Mouse (Mus musculus) adrenal gland, postnatal 36 days (tissue): ENCODE results near the gene Gjd2. TPM values are rescaled to one million over a fixed set of nuclear protein-coding genes. Genes with fewer than 3 reads are reported as not detected.

Experiments used
- DNase-seq, 2 experiments: peaks; one replicate each; pipeline ENCODE4 v3.0.0; 2021; ENCODE audit warnings: mixed read lengths in 1 of 2
- total RNA-seq, 2 experiments: library from RNA; stranded (reverse); gene quantifications; 2 replicates each; pipeline ENCODE4 v1.2.3; 2021

The Gjd2 gene
- total RNA-seq, 2 experiments from 2014 or later, result 4.1 to 4.9 TPM

DNA sequence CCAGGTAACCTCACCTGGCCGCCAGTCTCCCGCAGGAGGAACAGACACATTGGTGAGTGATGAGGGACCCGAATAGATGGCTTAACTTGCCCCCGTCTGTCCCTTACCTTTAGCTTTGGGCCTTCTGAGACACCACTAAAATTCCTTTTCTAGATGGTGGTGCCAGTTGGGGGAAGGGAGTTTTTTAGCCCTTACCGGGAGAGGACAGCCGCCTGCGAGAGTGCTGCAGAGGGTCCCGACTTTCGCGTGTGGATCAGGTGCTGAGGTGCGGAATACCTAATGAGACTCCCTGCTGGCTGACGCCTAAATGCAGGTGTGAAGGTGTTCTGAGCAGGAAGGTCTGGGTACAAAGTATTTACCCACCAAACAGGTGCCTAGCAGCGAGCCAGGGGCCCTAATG lies 427 bp upstream of the Gjd2 start:
- no peak for DNase-seq

DNA sequence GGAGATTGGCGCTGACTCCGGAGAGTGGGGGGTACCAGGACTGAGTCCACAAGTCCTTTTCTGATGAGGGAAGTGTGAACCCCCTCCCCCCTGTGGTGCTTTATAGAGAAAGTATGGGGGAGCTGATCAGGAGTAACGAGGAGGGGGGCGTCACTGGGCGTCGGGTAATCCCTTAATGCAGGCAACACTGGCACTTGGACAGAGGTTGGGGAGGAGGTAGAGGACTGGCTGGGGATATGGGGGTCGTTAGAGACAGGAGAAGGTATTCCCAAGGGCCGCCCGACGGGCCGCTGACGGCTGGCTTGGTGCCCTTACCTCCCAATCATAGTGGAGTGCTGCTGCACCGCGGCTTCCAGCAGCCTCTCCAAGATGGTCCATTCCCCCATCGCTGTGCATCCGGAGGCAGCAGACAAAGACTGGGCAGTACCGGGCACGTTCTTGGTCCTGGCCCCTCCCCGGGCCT lies 639 bp downstream of the Gjd2 start:
- no peak for DNase-seq

DNA sequence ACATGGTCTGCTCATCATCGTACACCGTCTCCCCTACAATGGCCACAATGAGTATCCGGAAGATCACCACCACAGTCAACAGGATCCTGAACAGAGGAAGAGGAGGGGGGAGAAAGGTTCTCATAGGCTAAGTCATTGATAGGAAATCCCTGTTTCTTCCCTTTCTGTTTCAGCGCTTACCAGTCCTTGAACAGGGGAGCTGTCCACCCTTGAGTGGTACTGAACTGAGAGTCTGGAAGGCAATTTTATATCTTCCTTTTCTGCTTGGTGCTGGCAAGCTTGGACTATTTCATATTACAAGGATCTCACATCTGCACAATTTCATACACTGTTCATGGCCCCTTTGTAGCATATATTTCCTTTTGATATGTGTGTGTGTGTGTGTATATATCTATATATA lies 1.6 kb downstream of the Gjd2 start:
- peak; percentile 52 to 64 for DNase-seq

DNA sequence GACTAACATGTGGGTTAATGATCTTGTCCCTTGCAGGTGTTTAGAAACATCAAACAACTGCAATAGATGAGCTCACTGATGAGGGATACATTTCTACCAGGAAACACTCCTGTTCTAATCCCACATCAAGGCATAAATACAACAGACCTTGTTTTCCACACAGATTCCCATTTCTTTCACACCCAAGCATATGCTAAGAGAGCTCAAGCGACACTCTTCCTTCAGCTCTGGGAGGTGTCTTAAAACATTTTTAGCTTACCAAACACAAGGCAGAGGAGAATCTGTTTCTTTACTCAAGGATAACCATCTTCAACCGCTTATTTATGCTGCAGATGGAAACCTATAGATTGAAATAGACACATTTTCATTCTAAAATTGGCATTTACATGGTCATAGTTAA lies 5.1 kb downstream of the Gjd2 start:
- DNase-seq, result no peak

DNA sequence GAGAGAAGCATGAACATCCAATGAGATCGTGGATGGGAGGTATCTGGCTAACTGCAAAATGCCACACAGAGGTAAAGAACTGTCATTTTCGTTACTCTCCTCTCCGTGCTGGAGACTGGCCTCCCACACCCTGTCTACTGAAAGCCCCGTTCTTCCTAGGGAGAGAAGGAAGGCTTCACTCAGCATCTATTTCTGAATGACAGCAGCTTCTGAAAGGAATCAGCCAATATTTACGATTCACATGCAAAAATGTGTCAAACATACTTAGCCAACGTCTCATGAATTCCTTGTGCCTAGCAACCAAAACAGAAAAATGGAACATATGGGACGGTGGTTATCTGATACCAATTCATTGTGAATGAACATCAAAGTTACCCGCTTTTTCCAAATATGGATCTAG lies 15.9 kb downstream of the Gjd2 start:
- no peak for DNase-seq

DNA sequence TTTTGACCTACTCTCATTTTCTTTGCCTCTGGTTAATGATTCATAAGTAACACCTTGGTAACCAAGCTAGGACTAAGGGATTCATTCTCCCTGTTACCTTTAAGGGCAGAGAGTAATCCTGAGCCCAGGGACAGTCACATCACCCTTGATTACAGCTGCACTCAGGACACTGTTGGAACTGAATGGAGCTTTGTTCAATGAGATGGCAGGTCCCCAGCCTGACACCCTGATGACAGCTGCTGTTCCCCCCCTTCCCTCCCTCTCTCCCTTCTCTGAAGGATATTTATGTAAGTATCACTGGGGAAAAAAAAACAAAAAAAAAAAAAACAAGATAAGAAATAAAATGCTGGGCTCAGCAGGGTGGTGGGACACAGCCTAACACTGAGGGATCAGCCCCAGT lies 16.5 kb downstream of the Gjd2 start:
- DNase-seq, result no peak

DNA sequence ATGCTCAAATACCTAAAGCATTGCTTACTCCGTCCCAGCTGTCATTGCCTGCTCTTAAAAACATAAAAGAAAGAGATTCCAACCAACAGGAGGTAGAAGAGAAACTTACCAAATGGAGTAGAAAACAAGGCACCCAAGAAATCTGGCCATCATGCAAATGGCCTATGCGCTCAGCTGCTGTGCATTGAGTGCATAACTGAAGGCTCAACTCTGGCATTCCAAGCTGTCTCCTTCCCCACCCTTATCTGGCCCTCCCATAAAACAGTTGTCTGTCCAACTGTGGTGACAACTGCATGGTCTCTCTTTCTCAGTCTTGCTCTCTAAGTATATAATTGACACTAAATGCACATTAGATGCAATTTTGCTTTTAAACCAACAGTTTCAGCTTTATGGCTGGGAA lies 28.5 kb downstream of the Gjd2 start:
- DNase-seq, result no peak

DNA sequence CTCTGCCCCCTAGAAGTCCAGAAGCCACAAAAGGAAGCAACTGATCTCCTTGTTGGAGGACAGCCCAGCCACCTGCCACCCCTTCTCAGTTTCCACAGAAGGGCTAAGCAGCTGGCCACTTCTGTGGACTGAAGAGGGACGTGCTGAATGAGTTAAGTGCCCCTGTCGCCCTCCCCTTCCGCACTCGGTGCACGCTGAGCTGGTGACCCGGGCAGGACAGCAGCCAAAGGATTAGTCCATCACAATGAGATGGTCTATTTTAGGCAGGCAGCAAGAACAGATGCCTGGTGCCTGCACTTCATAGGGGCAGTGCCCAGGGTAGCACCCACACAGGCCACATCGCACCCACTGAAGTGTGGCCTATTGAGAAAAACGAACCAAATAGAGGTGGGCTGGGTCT lies 32.8 kb downstream of the Gjd2 start:
- DNase-seq, result no peak

DNA sequence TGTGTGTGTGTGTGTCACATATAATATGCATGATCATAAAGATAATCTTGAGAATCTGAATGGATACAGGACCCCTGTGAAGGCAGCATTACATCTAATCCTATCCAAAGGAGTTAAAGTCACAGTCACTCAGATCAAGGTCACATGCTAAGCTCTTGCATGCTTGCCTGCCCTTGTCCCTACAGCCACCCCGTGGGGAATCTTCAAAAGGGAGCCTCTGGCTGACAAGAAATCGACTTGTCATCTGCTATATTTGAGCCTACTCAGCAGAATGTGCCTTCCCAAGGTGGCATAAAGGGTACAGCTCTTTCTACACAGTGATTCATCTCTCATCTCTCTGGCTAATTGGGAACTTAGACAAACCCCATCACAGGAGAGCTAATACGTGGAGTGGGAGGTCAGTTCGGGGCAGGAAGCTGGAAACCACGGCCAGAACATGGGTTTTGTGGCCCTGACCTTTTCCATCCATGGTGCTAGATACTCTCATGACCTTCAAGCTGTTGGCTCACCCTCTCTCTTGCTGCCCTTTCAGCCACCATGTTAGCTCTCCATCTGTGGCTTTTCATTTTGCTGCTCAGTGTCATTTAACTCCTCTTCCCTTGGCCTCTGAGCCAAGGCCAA lies 35.2 kb downstream of the Gjd2 start:
- DNase-seq, result peak; percentile 13 to 27

DNA sequence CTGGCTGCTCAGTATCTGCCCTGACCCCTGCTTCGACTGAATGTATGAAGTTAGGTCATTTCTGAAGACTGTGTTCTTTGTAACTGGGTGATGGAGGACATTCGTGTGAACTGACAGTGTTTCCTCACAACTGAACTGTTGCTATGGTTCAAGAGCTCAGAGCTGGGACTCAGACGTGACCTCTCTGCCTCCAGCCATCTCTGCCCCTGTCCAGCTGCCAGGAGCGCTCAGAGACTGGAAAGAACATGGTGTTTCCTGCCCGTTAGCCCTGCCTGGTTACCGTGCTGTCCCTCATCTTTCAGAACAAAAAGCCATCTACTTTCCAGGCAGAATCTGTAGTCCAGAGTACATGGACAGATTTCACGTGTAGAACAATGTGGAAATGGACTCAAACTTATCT lies 39.5 kb downstream of the Gjd2 start:
- DNase-seq, result no peak

DNA sequence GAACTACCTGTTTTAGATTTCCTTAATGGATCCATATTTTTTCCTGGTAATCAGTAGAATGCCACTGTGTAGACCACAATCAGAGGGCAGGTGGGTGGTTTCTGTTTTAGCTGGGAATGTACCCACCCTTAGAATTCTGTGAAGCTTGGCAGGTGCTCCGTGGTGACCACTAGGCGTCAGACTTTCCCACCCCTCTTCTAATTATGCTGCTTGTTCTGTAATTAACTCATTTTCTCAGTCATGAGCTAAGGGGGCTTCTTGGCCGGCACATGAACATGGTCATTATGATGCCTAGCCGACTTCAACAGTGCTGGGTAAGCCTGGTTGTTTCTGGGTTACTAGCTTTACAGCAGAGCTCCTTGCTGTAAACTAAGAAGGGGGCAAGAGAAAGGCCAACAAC lies 47.0 kb downstream of the Gjd2 start:
- peak in 1 of 2 experiments; percentile 6 for DNase-seq

Other genes starting within 250 kb of the Gjd2 start
- gene Scg5, start 184.5 kb downstream of the Gjd2 start, total RNA-seq, result 10 to 100 TPM; 31.9 to 35.1 TPM
- gene Arhgap11a, start 165.0 kb downstream of the Gjd2 start, total RNA-seq, result 1 to 10 TPM; 3.9 to 4.2 TPM
- gene Actc1, start 39.9 kb upstream of the Gjd2 start, total RNA-seq, result not detected
- 10 to 100 TPM; 35.8 to 40.0 TPM for gene Aqr, start 173.4 kb upstream of the Gjd2 start, total RNA-seq
- gene Zfp770, start 187.8 kb upstream of the Gjd2 start, total RNA-seq, result 10 to 100 TPM in 1 of 2 experiments, 1 to 10 TPM in 1; 9.8 to 10.1 TPM